Mouse (Mus musculus) testis, postnatal 14 days (tissue): ENCODE data around the gene Nutm2.
"Not testable (repeated sequence)": the region's sequence is repeated elsewhere in the genome, so short reads cannot be mapped to it uniquely, and the experiment has no call there.

Source experiments
- DNase-seq: peaks from one replicate; pipeline ENCODE4 v3.0.0; 2021; ENCODE audit warnings: low spot score

The Nutm2 gene

GRCm38 (mm10) chr13:50467007-50467406 is at the start of gene Nutm2:
Nutm2 (plus strand) TSS chr13:50467307.
- DNase-seq, result peak; percentile 14

DNA sequence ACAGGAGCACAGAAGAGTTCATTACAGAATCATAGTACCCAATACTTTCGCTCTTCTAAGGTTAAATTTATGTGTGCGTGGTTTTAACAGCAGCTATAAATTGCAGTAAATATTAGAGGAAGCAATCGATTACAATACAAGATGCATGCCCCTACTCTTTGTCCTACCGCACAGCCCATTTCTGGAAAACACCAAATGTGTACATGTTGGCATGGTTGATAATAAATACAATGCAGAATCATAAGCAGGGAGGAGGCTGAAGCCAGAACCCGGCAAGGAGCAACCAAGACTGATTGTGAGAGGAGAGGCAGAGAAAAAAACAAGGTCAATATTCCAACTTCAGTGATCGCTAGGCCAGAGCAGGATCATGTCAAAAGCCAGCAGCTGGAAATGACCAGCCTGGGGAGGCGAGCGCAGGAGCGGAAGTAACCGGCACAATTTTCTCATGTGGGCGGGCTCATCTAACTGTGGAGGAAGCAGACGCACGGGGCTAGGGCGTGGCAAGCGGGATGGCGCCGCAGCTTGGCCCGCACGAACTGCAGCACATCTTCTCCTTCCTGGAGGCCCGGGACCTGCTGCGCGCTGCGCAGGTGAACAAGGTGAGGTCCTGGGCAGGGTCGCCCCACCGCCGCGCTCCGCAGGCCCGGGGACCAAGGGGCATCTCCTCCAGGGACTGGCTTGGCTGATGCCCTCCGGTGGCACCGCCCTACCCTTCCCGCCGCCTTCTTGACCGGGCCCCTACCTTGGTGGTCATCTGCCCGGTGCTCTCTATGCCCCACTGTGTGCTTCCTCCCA is 49.5 kb upstream of the Nutm2 start, which contains the start of gene Fbxw17:
TSS of gene Fbxw17 (plus strand) at position 476 of the 795 bp plus-strand sequence.
- peak; percentile 64 for DNase-seq

DNA sequence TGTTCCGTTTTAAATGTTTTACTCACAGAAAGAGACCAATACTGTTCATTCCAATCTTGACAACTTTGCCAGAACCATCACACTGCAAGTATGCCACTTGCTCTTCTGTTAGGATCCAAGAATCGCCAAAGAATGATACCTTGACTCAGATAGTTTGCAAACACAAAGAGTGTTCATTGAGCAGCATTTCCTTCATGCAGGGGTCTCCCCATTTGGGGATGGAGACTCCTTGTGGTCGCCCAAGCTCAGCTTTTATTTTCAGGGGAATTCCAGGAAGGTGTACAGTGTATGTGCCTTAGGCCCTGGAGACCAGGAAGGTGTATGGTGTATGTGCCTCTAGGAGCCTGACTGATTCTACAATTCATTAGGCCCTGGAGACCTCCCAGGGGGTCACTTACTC is 48.7 kb upstream of the Nutm2 start:
- no peak for DNase-seq

DNA sequence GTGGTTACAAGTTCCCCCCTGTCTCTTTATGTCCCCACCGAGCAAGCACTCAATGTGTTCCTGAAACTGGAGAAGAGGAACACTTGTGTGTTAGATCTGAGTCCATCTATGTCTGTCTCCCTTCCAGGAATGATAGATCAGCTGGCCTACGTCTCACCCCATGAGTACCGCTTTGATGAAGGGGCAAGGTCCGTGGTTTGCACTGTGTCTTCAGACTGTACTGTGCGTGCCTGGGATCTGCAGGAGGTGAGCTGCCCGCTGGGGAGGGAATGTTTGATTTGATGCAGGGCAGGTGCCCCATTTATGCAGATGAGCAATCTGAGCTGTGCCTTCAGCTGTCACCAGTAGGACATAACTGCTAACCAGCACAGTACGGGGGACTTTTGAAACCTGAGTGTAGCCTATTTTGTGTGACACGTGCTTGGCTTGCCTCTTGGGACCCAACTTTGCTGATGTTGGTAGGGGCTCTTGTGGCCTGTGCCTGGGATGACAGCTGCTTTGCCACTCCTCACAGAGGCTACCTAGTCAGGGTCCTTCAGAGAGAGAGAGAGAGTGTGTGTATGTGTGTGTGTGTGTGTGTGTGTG is 43.4 kb upstream of the Nutm2 start:
- no peak for DNase-seq

DNA sequence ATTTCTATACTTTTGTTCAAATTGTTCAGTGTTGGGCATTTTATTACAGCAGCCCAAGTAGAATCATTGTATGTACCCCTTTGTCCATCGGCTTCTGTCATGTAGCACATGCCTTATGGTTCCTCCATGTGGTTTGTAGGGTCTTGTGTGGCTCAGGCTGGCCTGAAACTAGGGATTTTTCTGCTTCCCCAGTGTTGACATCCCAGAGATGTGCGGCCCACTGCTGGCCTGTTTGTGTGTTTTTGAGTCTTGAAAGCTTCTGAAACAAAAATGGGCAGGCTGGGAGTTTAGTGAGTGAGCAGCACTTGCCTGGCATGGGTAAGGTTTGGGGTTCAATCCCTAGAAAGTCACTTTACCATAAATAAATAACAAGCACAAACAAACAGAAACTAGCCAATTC is 42.6 kb upstream of the Nutm2 start:
- no peak for DNase-seq

GRCm38 (mm10) chr13:50426686-50427085 is 40.4 kb upstream of the Nutm2 start:
- DNase-seq, result no peak

DNA sequence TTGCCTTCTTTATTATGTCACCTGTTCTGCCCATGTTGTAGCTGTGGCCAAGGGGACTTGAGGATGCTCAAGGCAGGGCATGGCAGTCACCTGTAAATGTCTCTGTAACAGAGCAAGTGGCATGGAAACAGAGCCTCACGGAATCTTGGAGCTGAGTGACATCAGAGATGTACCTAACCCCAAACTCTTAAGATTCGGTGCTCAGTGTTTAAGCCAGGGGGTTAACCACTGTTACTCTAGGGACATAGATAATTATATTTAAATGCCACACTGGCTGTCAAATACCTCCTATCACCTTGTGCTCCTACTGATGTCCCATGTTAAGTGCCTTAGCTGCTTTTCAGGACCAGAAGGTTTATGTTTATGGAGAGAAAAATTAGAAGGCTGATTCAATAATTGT is 23.3 kb upstream of the Nutm2 start, which contains the start of gene Gm47429:
TSS of gene Gm47429 (minus strand) at position 101 of the 400 bp plus-strand sequence.
- no peak for DNase-seq

DNA sequence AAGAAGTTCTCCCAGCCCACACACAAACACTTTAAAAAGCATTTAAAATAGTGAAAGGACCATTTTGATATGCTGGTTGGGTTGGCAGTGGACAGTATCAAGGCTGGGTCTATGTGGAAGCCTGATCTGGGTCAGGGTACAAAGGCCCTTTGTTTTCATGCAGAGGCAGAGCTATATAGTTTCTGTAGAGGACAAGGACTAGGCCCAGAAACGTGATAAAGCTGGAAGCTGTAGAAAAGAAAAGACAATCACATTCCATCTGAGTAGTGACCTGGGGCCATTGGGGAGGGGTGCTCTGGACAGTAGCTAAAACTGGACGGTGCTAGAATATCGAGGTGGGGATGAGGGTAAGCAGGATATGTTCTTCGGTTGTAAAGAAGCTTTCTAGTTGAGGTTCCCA is 21.8 kb upstream of the Nutm2 start:
- DNase-seq, result no peak

- DNase-seq, result not testable (repeated sequence)
These were observed 14.8 kb upstream of the Nutm2 start for GRCm38 (mm10) chr13:50452266-50452665.

- no peak for DNase-seq
These were observed 13.7 kb upstream of the Nutm2 start for GRCm38 (mm10) chr13:50453426-50453825.

DNA sequence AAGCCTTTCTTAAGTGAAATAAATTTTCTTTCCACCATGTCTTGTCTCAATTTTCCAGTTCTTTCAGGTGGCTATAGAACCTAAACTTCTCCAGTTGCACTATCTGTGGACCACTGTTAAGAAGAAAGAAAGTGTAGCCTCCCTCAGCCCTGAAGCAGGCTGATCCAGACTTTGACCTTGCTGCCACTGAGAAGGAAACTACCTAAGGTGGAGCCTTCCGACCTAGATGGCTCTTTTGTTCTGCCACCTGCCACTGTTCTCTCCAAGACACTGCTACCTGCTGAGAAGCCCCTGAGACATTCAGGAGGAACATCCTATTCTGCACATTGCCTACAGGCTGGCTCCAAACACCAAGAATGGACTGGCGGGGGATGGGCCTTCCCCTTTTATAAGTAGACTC is 6.7 kb upstream of the Nutm2 start:
- not testable (repeated sequence) for DNase-seq

DNA sequence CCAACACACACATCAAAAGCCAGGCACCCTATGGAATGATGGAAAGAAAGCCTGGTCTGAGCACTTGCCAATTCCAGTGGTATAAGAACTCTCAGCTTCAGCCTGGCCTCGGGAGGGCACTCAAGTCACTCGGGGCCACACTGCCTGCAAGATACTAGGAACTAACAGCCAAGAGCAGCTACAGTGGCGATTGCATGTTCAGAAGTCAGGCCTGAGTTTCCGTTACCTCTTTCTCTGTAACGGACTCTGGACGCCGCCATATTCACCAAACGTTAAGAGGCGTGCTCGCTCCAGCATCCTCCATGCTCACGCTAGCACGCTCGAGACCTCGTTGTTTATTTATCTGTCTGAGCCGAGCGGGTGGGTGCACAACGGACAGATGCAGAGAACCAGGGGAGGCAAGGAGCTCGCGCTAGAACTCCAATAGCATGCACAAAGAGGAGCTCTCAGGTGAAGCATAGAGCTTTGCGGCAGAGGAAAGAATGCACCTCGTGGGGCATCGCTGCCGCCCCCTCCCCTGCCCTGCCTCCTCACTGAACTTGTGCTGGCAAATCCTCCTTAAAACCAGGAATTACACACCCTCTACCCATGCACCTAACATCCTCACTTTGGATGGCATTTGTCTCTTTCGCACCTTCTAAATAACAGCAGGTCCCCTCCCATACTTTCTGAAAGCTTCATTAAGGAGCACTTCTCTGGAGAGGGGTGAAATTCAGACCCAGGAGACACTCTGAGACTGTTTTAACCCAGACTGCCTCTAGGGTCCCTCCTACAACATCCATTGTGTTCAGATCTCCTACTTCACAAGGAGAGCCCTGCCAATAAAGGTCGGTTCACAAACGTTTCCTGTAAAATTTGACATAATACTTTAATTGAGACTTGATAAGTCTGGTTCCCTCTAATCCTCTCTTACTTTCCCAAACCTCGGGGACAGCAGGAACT is 2.2 kb upstream of the Nutm2 start:
- DNase-seq, result peak; percentile 12

DNA sequence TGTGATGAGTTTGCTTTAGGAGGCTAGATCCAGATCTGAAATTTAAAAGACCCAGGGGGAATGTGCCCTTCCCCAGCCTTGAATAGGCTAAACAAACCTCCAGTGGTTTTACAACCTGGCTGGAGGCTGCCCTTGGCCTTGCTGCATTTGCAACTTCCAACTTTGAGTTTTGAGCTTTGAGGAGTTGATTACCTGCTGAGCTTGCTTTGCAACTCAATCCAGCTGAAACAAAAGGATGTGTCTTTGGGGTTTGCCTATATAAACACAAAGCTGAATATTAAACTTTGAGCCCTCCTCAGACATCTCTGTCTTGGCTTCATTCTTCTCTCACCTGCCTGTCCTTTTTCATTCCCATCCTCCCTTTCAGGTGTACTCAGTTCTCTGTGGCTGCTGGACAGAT is 21.4 kb downstream of the Nutm2 start:
- DNase-seq, result not testable (repeated sequence)

DNA sequence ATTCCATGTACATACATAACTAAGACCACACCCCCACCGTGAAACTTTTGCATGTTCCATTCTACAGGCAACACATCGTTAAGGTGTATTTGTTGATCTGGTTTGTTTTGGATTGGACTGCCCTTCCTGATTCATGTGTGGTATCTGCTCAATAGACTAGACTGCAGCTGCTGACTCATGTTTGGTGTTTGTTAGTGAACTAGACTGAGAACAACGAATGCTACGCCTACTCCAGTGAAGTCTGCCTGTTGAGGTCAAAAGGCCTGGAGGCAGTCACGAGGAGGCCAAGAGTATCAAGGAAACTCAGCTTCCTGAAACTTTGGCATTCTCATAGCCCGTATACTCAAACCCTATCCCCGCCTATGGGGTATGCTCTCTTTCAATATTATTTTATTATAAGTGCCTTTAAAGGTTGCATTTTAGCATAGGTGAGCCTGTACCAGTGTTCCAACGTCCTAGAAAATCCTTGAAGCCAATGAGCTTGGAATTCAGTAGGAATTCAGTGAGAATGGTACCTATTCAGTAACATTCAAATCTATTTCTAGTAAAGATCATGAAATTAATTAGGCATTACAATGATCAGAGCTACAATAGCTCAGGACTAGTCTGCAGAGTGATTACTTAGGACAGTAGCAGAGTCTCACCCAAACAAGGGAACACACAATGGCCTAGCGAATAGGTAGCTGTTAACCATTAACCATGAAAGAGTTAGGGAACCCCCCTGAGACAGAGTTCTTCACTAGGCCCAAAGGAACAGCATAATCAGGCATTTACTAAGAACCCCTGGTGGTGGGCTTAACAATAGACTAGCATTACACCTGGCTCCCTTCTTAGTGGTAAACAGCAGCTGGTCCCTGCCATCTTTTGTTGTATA is 43.6 kb downstream of the Nutm2 start:
- not testable (repeated sequence) for DNase-seq
